Mouse (Mus musculus) CH12.LX (cell line): ENCODE measurements around the gene Cabcoco1. TPM values are rescaled to one million over a fixed set of nuclear protein-coding genes. Genes with fewer than 3 reads are reported as not detected.
A peak's percentile ranks its signal among the peaks of the same experiment; 100 is the strongest.

Source experiments
- DNase-seq: peaks from one replicate; pipeline ENCODE4 v3.0.0-alpha.2; 2013; ENCODE audit errors: extremely low read depth
- H3K27ac ChIP-seq: 2 replicates; pipeline ENCODE4 v1.5.1; 2012; ENCODE audit warnings: low read depth, mild to moderate bottlenecking, control low read depth, moderate library complexity; ENCODE audit not compliant: insufficient read depth
- H3K27me3 ChIP-seq: replicated peaks from 2 replicates; pipeline ENCODE3; 2012; ENCODE audit warnings: inconsistent platforms
- H3K36me3 ChIP-seq, 2 experiments: replicated peaks in 1 of 2; 2 replicates each; pipeline versions ENCODE3 to v1.6.1; 2012; ENCODE audit warnings: inconsistent platforms in 1 of 2, low read length in 1 of 2, mild to moderate bottlenecking in 1 of 2, mixed read lengths in 1 of 2, moderate library complexity in 1 of 2; ENCODE audit not compliant: control insufficient read depth in 1 of 2, insufficient read depth in 1 of 2
- H3K4me1 ChIP-seq, 2 experiments: 2 replicates each; pipeline ENCODE4 v1.6.1; 2012; ENCODE audit warnings: inconsistent platforms in 1 of 2, moderate library complexity in 1 of 2; ENCODE audit not compliant: insufficient read depth in 2 of 2, control insufficient read depth in 1 of 2
- H3K4me2 ChIP-seq: 2 replicates; pipeline ENCODE4 v1.6.1; 2012; ENCODE audit warnings: low read depth, mild to moderate bottlenecking, control low read depth; ENCODE audit not compliant: poor library complexity, insufficient read depth, severe bottlenecking
- H3K4me3 ChIP-seq, 3 experiments: fragments of 150-350 bp in 1 of 3; sonication (generic) in 1 of 3; replicated peaks in 1 of 3; 2 replicates each; pipeline versions ENCODE3 to v1.5.1; 2011 to 2012; ENCODE audit warnings: low read depth in 2 of 3, low read length in 2 of 3, mild to moderate bottlenecking in 2 of 3, moderate library complexity in 2 of 3, control low read depth in 1 of 3, improper control_type of control experiment in 1 of 3, inconsistent platforms in 1 of 3, mixed read lengths in 1 of 3; ENCODE audit not compliant: poor library complexity in 1 of 3
- H3K79me2 ChIP-seq: replicated peaks from 2 replicates; pipeline ENCODE4 v1.6.1; 2012; ENCODE audit warnings: mild to moderate bottlenecking, moderate library complexity; ENCODE audit not compliant: control insufficient read depth, poor library complexity, insufficient read depth, severe bottlenecking; ENCODE audit errors: extremely low read depth
- H3K9ac ChIP-seq: 2 replicates; pipeline ENCODE4 v1.6.1; 2012; ENCODE audit warnings: low read depth, mild to moderate bottlenecking, control low read depth, moderate library complexity; ENCODE audit not compliant: insufficient read depth
- H3K9me3 ChIP-seq: replicated peaks from 2 replicates; pipeline ENCODE3; 2012; ENCODE audit warnings: low read length, inconsistent platforms, mixed read lengths
- BHLHE40 ChIP-seq: IDR thresholded peaks from 2 replicates; pipeline ENCODE4 v1.6.1; 2011; ENCODE audit warnings: mild to moderate bottlenecking, low read depth, low read length, improper control_type of control experiment
- CHD1 ChIP-seq: IDR thresholded peaks from 2 replicates; pipeline ENCODE4 v1.6.1; 2012; ENCODE audit warnings: low read depth, low read length, improper control_type of control experiment, inconsistent platforms
- CHD2 ChIP-seq: IDR thresholded peaks from 2 replicates; pipeline ENCODE4 v1.6.1; 2011; ENCODE audit warnings: low read length, improper control_type of control experiment
- CTCF ChIP-seq, 2 experiments: IDR thresholded peaks in 1 of 2; conservative IDR thresholded peaks in 1 of 2; 2 replicates each; pipeline ENCODE4 v1.5.1; 2011 to 2012; ENCODE audit warnings: low read depth in 2 of 2, low read length in 2 of 2, improper control_type of control experiment in 1 of 2, inconsistent platforms in 1 of 2, mild to moderate bottlenecking in 1 of 2, moderate library complexity in 1 of 2
- E2F4 ChIP-seq: IDR thresholded peaks from 2 replicates; pipeline ENCODE4 v1.6.1; 2011; ENCODE audit warnings: low read depth, low read length, improper control_type of control experiment; ENCODE audit not compliant: insufficient replicate concordance
- ELF1 ChIP-seq: IDR thresholded peaks from 2 replicates; pipeline ENCODE4 v1.6.1; 2014; ENCODE audit warnings: low read depth, mild to moderate bottlenecking, inconsistent platforms, low read length, improper control_type of control experiment
- EP300 ChIP-seq: IDR thresholded peaks from 2 replicates; pipeline ENCODE4 v1.6.1; 2011; ENCODE audit warnings: low read length, improper control_type of control experiment
- ETS1 ChIP-seq: conservative IDR thresholded peaks from 2 replicates; pipeline ENCODE4 v1.6.1; 2012; ENCODE audit warnings: low read depth, mild to moderate bottlenecking, inconsistent platforms, low read length, improper control_type of control experiment, moderate library complexity
- GABPA ChIP-seq: IDR thresholded peaks from 2 replicates; pipeline ENCODE4 v1.6.1; 2012; ENCODE audit warnings: low read depth, low read length, improper control_type of control experiment, inconsistent platforms; ENCODE audit not compliant: insufficient replicate concordance
- HCFC1 ChIP-seq: IDR thresholded peaks from 2 replicates; pipeline ENCODE4 v1.6.1; 2012; ENCODE audit warnings: low read depth, mild to moderate bottlenecking, inconsistent platforms, low read length, improper control_type of control experiment
- IRF4 ChIP-seq: IDR thresholded peaks from 2 replicates; pipeline ENCODE4 v1.6.1; 2014; ENCODE audit warnings: low read depth, mild to moderate bottlenecking, inconsistent platforms, low read length, improper control_type of control experiment
- JUN ChIP-seq: IDR thresholded peaks from 2 replicates; pipeline ENCODE4 v1.6.1; 2011; ENCODE audit warnings: low read depth, mild to moderate bottlenecking, low read length, improper control_type of control experiment, moderate library complexity; ENCODE audit not compliant: insufficient read depth
- JUND ChIP-seq: conservative IDR thresholded peaks from 2 replicates; pipeline ENCODE4 v1.6.1; 2011; ENCODE audit warnings: low read depth, low read length, improper control_type of control experiment
- KAT2A ChIP-seq: IDR thresholded peaks from 2 replicates; pipeline ENCODE4 v1.6.1; 2012; ENCODE audit warnings: low read length, improper control_type of control experiment, inconsistent platforms; ENCODE audit not compliant: insufficient replicate concordance
- MAFK ChIP-seq: IDR thresholded peaks from 2 replicates; pipeline ENCODE4 v1.6.1; 2011; ENCODE audit warnings: low read length, improper control_type of control experiment; ENCODE audit not compliant: insufficient replicate concordance
- MAX ChIP-seq: IDR thresholded peaks from 2 replicates; pipeline ENCODE4 v1.6.1; 2011; ENCODE audit warnings: low read length, improper control_type of control experiment
- MAZ ChIP-seq: IDR thresholded peaks from 2 replicates; pipeline ENCODE4 v1.6.1; 2012; ENCODE audit warnings: low read depth, mild to moderate bottlenecking, inconsistent platforms, low read length, improper control_type of control experiment, moderate library complexity
- MEF2A ChIP-seq: IDR thresholded peaks from 2 replicates; pipeline ENCODE4 v1.6.1; 2014; ENCODE audit warnings: low read depth, mild to moderate bottlenecking, inconsistent platforms, low read length, improper control_type of control experiment, borderline replicate concordance
- MXI1 ChIP-seq: IDR thresholded peaks from 2 replicates; pipeline ENCODE4 v1.6.1; 2011; ENCODE audit warnings: mild to moderate bottlenecking, low read depth, low read length, improper control_type of control experiment
- MYC ChIP-seq: IDR thresholded peaks from 2 replicates; pipeline ENCODE4 v1.6.1; 2011; ENCODE audit warnings: low read depth, mild to moderate bottlenecking, improper control_type of control experiment, low read length
- NELFE ChIP-seq: IDR thresholded peaks from 2 replicates; pipeline ENCODE4 v1.6.1; 2011; ENCODE audit warnings: low read depth, low read length, improper control_type of control experiment
- NRF1 ChIP-seq: IDR thresholded peaks from 2 replicates; pipeline ENCODE4 v1.6.1; 2014; ENCODE audit warnings: low read depth, mild to moderate bottlenecking, inconsistent platforms, low read length, improper control_type of control experiment, moderate library complexity
- PAX5 ChIP-seq: IDR thresholded peaks from 2 replicates; pipeline ENCODE4 v1.6.1; 2012; ENCODE audit warnings: low read length, inconsistent platforms, mixed read lengths
- POLR2A ChIP-seq: IDR thresholded peaks from 2 replicates; pipeline ENCODE4 v1.6.1; 2011; ENCODE audit warnings: low read depth, mild to moderate bottlenecking, improper control_type of control experiment, low read length
- POLR2AphosphoS2 ChIP-seq: IDR thresholded peaks from 2 replicates; pipeline ENCODE4 v1.6.1; 2011; ENCODE audit warnings: low read depth, low read length, improper control_type of control experiment
- RAD21 ChIP-seq: IDR thresholded peaks from 2 replicates; pipeline ENCODE4 v1.6.1; 2011; ENCODE audit warnings: low read depth, mild to moderate bottlenecking, low read length, improper control_type of control experiment, moderate library complexity
- RCOR1 ChIP-seq: conservative IDR thresholded peaks from 2 replicates; pipeline ENCODE4 v1.6.1; 2012; ENCODE audit warnings: low read depth, mild to moderate bottlenecking, inconsistent platforms, low read length, improper control_type of control experiment
- SIN3A ChIP-seq: IDR thresholded peaks from 2 replicates; pipeline ENCODE4 v1.6.1; 2012; ENCODE audit warnings: low read length, improper control_type of control experiment, inconsistent platforms
- SMC3 ChIP-seq: IDR thresholded peaks from 2 replicates; pipeline ENCODE4 v1.6.1; 2011; ENCODE audit warnings: low read depth, low read length, improper control_type of control experiment
- TBP ChIP-seq: conservative IDR thresholded peaks from 2 replicates; pipeline ENCODE4 v1.6.1; 2011; ENCODE audit warnings: low read depth, low read length, improper control_type of control experiment
- TCF12 ChIP-seq: IDR thresholded peaks from 2 replicates; pipeline ENCODE4 v1.6.1; 2014; ENCODE audit warnings: low read depth, mild to moderate bottlenecking, inconsistent platforms, low read length, improper control_type of control experiment
- UBTF ChIP-seq: IDR thresholded peaks from 2 replicates; pipeline ENCODE4 v1.6.1; 2012; ENCODE audit warnings: low read depth, mild to moderate bottlenecking, inconsistent platforms, low read length, improper control_type of control experiment, moderate library complexity
- USF1 ChIP-seq: IDR thresholded peaks from 2 replicates; pipeline ENCODE4 v1.6.1; 2014; ENCODE audit warnings: low read depth, mild to moderate bottlenecking, inconsistent platforms, low read length, improper control_type of control experiment
- USF2 ChIP-seq: conservative IDR thresholded peaks from 2 replicates; pipeline ENCODE4 v1.6.1; 2011; ENCODE audit warnings: low read depth, low read length, improper control_type of control experiment
- ZC3H11A ChIP-seq: IDR thresholded peaks from 2 replicates; pipeline ENCODE4 v1.6.1; 2012; ENCODE audit warnings: low read depth, mild to moderate bottlenecking, inconsistent platforms, low read length, improper control_type of control experiment
- ZKSCAN1 ChIP-seq: IDR thresholded peaks from 2 replicates; pipeline ENCODE4 v1.6.1; 2012; ENCODE audit warnings: low read depth, inconsistent platforms, low read length, improper control_type of control experiment, borderline replicate concordance
- ZMIZ1 ChIP-seq: IDR thresholded peaks from 2 replicates; pipeline ENCODE4 v1.6.1; 2012; ENCODE audit warnings: low read depth, mild to moderate bottlenecking, inconsistent platforms, low read length, improper control_type of control experiment
- ZNF384 ChIP-seq: IDR thresholded peaks from 2 replicates; pipeline ENCODE4 v1.6.1; 2012; ENCODE audit warnings: low read depth, low read length, improper control_type of control experiment, inconsistent platforms
- dilution Hi-C: fragments of 300-500 bp; cut with MboI; formaldehyde crosslinking; loops from 2 replicates; pipeline ENCODE4 v1.14.3; 2020; ENCODE audit warnings: low sequenced_read_pairs; ENCODE audit not compliant: extremely low pct_unique_long_range_greater_than_20kb, extremely low pct_ligation_motif_present
- in situ Hi-C: fragments of 300-500 bp; cut with MboI; formaldehyde crosslinking; loops from 3 replicates; pipeline ENCODE4 v1.14.3; 2019; ENCODE audit warnings: low sequenced_read_pairs, low pct_ligation_motif_present, low pct_unique_long_range_greater_than_20kb, mixed read lengths
- polyA plus RNA-seq: library from polyadenylated mRNA; unstranded; fragments of >175 nt; gene quantifications from 2 replicates; pipeline ENCODE4 v1.2.1, GENCODE M21; 2012; ENCODE audit warnings: low read depth; ENCODE audit not compliant: insufficient read length
- total RNA-seq, 2 experiments: library from RNA; depleted of rRNA; stranded (reverse); fragments of 300-350 nt in 1 of 2; fragments of >200 nt in 1 of 2; gene quantifications; 2 replicates each; pipeline ENCODE4 v1.2.3; 2012 to 2014

Cabcoco1 gene
- total and polyA plus RNA-seq, 3 experiments, result 0.72 to 2.4 (median 0.90) TPM

DNA sequence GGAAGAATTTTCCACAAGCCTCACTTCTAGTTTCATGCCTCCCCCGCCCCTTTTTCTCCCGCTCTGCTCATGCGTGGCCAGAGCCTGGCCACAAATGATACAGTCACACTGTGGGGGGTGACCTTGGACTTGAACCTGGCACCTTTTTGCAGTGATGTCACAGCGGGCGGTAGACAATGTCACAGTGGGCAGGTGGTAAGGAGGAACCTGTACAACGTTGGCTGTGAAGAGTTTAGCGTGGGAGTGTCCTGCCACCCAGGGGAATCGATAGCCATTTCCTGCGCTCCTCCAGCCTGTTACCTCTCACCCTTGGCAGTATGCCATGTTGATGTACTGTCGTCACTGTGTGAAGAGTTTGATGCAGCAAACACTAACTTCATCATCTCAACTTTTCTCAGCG lies 81.9 kb downstream of the Cabcoco1 start:
- in situ Hi-C loops (no loop called here), dilution Hi-C loops (no loop called here)
- H3K4me2 ChIP-seq, result 0 out of 2 replicates have a peak overlapping the region, but pooled peaks have one; percentile 14
- H3K27me3 ChIP-seq, result no peaks in the 10 kb centered on the region
- peak; percentile 71 for DNase-seq
- no peaks in the 10 kb centered on the region for H3K36me3 ChIP-seq
- no peak overlapping the region for H3K4me3 ChIP-seq
- H3K4me1 ChIP-seq, result peaks cover 7 to 41% of the 10 kb centered on the region in 2 experiments
- no peak overlapping the region for H3K27ac ChIP-seq
- TF ChIP-seq POLR2AphosphoS2 (no peak), RAD21 (no peak; the same call in 1 of the 2 replicates), TCF12 (no peak), CTCF (conservative IDR thresholded peaks at IDR 0.05 in 1 of 2, IDR thresholded peaks at IDR 0.05 in 1 of 2; ENCODE audit: low read depth in 2 of 2, low read length in 2 of 2) (no peak), GABPA (no peak), ZC3H11A (no peak), JUND (no peak), MAFK (no peak), SIN3A (no peak), CHD2 (no peak), NRF1 (peak; percentile 74), ELF1 (no peak), MYC (no peak), HCFC1 (no peak), ETS1 (peak; percentile 46; the same call in 1 of the 2 replicates), CHD1 (no peak), JUN (no peak), USF1 (no peak), E2F4 (no peak), BHLHE40 (0 out of 2 replicates have a peak, but pooled peaks have one; percentile 59), MEF2A (peak; percentile 14; the same call in 1 of the 2 replicates), MAX (no peak), EP300 (no peak), USF2 (no peak), ZKSCAN1 (no peak), SMC3 (no peak), ZMIZ1 (no peak), ZNF384 (no peak), RCOR1 (no peak), PAX5 (no peak), MAZ (0 out of 2 replicates have a peak, but pooled peaks have one; percentile 45), TBP (no peak), KAT2A (no peak), MXI1 (no peak), NELFE (no peak), IRF4 (peak; percentile 7; the same call in 1 of the 2 replicates), POLR2A (no peak), UBTF (no peak)
- H3K9me3 ChIP-seq, result no peaks in the 10 kb centered on the region
- H3K9ac ChIP-seq, result no peak overlapping the region
- no peaks in the 10 kb centered on the region for H3K79me2 ChIP-seq
